Mouse (Mus musculus) frontal cortex, adult 2 months (tissue): ENCODE results near the gene Nt5dc3. TPM values are rescaled to one million over a fixed set of nuclear protein-coding genes. Genes with fewer than 3 reads are reported as not detected.

Source experiments
- DNase-seq, 2 experiments: peaks; one replicate each; pipeline ENCODE4 v3.0.0; 2022; ENCODE audit warnings: low spot score in 1 of 2; ENCODE audit errors: extremely low spot score in 1 of 2
- polyA plus RNA-seq: library from polyadenylated mRNA; depleted of rRNA; stranded (reverse); fragments of >200 nt; gene quantifications from 2 replicates; pipeline ENCODE4 v1.2.3, GENCODE M21; 2012; rRNA removed

Nt5dc3 gene
- polyA plus RNA-seq, 1 experiment, result 34.7 TPM

DNA sequence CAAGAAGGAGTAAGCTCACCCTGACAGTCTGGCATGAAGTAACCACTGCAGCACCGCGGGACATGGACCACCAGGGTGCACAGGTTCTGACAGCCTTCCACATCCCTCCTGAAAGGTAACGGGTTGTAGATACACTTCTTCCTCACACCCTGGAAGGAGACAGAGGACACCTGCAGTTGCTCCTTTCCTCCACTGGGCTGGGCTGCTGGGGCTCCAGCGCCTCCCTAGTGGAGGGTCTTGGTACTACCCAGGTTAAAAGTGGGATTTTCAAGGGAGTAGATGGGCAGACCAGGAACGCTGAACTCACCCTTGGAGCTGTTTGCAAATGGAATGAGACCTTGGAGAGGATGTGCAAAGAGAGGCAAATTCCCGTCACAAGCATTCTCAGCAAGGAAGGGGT lies 84.6 kb downstream of the Nt5dc3 start:
- DNase-seq, result no peak

GRCm38 (mm10) chr10:86872121-86872520 lies 93.3 kb downstream of the Nt5dc3 start:
- DNase-seq, result no peak

DNA sequence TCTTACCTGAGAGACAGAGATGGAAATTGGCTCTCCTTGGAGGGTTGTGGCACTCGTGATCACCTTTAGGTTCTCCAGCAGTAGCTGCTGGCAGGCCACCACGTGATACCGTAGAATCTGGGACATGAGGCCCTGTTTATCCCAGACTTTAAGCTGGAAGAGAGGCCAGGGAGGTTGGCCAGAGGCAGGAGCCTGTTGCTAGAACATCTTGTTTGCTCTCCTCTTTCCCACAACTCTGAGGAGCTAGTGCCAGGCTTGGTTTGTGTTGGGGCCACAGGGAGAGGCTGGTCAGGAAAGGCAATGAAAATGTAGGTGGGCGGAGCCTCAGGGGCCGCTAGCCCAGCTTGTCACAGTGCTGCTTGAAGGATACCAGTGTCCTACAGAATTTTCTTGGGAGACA lies 93.8 kb downstream of the Nt5dc3 start:
- no peak for DNase-seq

DNA sequence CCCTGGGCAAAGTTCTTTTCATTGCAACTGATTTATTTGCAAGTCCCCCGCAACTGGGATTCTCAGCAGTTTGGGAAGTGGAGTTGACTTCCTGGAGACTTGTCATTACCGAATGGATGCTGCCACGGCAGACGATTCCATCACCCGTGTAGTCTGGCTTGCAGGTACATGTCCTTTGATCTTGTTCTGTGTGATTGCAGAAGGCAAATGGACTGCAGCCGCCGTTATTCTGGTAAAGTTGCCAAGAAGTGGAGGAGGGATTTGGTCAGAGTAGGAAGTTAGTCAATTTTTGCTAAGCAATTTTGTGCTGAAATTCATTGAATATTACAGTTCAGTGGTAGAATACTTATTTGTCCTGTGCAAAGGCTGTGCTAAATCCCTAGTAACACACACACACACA lies 99.9 kb downstream of the Nt5dc3 start:
- no peak for DNase-seq

DNA sequence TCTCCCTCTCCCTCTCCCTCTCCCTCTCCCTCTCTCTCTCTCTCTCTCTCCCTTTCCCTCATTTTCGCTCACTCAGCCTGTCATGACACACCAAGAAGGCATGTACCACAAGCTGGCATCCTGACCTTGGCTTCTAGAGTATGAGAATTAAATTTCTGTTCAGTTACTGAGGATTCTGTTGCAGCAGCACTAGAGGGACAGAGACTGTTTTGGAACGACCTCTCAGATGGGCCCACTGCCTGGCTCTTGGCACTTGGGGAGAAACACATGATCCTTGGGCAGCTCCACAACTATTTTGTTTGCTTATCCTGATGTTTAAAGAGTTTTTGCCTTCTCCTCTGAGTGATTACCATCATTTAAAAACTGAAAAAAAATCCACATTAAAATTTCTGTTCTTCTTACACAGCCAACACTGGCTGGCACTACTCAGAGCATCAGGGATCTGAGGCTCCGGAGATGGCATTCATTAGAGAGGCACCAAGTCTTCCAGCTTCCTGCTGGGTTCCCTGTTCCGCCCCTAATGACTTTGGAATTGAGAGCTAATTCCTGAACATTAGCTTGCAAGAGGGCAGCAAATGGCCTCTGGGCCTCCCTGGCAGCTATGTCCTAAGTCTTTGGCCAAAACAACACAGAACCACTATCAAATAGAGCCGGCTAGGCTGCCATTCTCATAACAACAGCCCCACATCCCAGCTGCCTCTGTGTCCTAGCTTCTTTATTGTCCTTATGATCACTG lies 101.4 kb downstream of the Nt5dc3 start:
- DNase-seq, result no peak

GRCm38 (mm10) chr10:86881448-86881847 lies 102.6 kb downstream of the Nt5dc3 start:
- no peak for DNase-seq

DNA sequence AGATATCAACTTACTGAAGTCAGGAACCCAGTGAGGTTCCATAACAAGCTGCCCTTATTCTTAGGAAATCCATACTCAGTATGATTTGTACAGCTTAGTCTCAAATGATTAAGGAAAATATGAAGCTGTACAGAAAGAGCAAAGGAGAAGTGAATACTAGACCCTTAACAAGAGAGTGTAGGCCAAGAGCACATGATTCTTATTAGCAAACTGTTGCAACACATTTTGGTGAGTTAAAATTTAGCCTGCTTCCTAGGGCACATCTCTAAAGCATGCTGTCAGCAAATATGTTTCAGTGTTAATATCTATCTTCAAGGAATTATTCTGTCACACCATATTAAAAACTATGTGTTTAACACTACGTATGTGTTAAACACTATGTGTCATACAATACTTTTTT lies 107.6 kb downstream of the Nt5dc3 start:
- no peak for DNase-seq

Other genes starting within 250 kb of the Nt5dc3 start
- gene Hsp90b1, start 73.5 kb upstream of the Nt5dc3 start, polyA plus RNA-seq, result 188 and 199 TPM in 2 replicates
- 2.2 and 3.3 TPM in 2 replicates for gene Ttc41, start 73.2 kb upstream of the Nt5dc3 start, polyA plus RNA-seq
- not detected in 2 replicates for gene Gm49358, start 15.0 kb upstream of the Nt5dc3 start, polyA plus RNA-seq
- gene Stab2, start 229.0 kb downstream of the Nt5dc3 start, polyA plus RNA-seq, result 0.08 and 0.19 TPM in 2 replicates